Mouse (Mus musculus) kidney, embryonic 16.5 days (tissue): Measurements from ENCODE around the gene Tbx10. TPM values are rescaled to one million over a fixed set of nuclear protein-coding genes. Genes with fewer than 3 reads are reported as not detected.

Experiments
- ATAC-seq: fragments of 200-750 bp; cut with Nextera tagmentation; 2 replicates; pipeline ENCODE4 v1.8.0; 2017; ENCODE audit warnings: moderate TSS enrichment; ENCODE audit not compliant: low FRiP score, low TSS enrichment
- H3K27ac ChIP-seq: fragments of 300-500 bp; sonication (generic); 2 replicates; pipeline ENCODE4 v1.5.1; 2014; ENCODE audit warnings: low read length
- H3K27me3 ChIP-seq: fragments of 300-500 bp; sonication (generic); 2 replicates; pipeline ENCODE4 v1.6.1; 2014; ENCODE audit warnings: low read length, control low read depth, mixed read lengths; ENCODE audit not compliant: insufficient read depth
- H3K36me3 ChIP-seq: fragments of 300-500 bp; sonication (generic); 2 replicates; pipeline ENCODE4 v1.6.1; 2014; ENCODE audit warnings: low read length, control low read depth, mixed read lengths; ENCODE audit not compliant: insufficient read depth
- H3K4me1 ChIP-seq: fragments of 300-500 bp; sonication (generic); 2 replicates; pipeline ENCODE4 v1.6.1; 2014; ENCODE audit warnings: low read length, control low read depth, mixed read lengths; ENCODE audit not compliant: insufficient read depth
- H3K4me2 ChIP-seq: fragments of 300-500 bp; sonication (generic); replicated peaks from 2 replicates; pipeline ENCODE4 v1.6.1; 2014; ENCODE audit warnings: low read depth, low read length
- H3K4me3 ChIP-seq: fragments of 300-500 bp; sonication (generic); 2 replicates; pipeline ENCODE4 v1.5.1; 2014; ENCODE audit warnings: mild to moderate bottlenecking, low read length
- H3K9ac ChIP-seq: fragments of 300-500 bp; sonication (generic); replicated peaks from 2 replicates; pipeline ENCODE4 v1.6.1; 2014; ENCODE audit warnings: low read length
- H3K9me3 ChIP-seq: fragments of 300-500 bp; sonication (generic); 2 replicates; pipeline ENCODE4 v1.6.1; 2016; ENCODE audit warnings: low read length, control low read depth
- WGBS: fragments of 180-500 bp; shearing (Covaris S2); extraction: QIAGEN DNeasy Blood & Tissue Kit; methylation state at CpG from one replicate; pipeline ENCODE4 v1.1.7; 2014; 5-methylcytosine and 5-hydroxymethylcytosine counted together
- polyA plus RNA-seq: library from polyadenylated mRNA; unstranded; fragments of >200 nt; fragmentation: Nextera tagmentation; extraction: Ambion mirVana; gene quantifications from 2 replicates; pipeline ENCODE4 v1.2.1, GENCODE M21; 2015

The Tbx10 gene
- polyA plus RNA-seq: 1.5 TPM in 2 replicates

- 0 out of 2 replicates have a peak, but pooled peaks cover 3% of the 10 kb centered on the region for H3K36me3 ChIP-seq
- no peak within 1 kb of the TSS for H3K4me3 ChIP-seq
- H3K9me3 ChIP-seq: no peaks in the 10 kb centered on the region
- no peak within 1 kb of the TSS for H3K27ac ChIP-seq
- H3K4me1 ChIP-seq: peaks cover 27% of the 10 kb centered on the region
- 54% methylated on average over 5 of the region's 5 CpGs for WGBS
- no peak for ATAC-seq
- no peak within 1 kb of the TSS for H3K4me2 ChIP-seq
- no peak within 1 kb of the TSS for H3K9ac ChIP-seq
- H3K27me3 ChIP-seq: no peaks in the 10 kb centered on the region
Observed at GRCm38 (mm10) chr19:3992416-3992815, at the start of gene Tbx10. TSS of gene Tbx10 (plus strand) at chr19:3992752.

GRCm38 (mm10) chr19:3942986-3943735 lies 49.4 kb upstream of the Tbx10 start:
- peaks cover 6% of the 10 kb centered on the region for H3K4me1 ChIP-seq
- no peak overlapping the region for H3K9ac ChIP-seq
- H3K27me3 ChIP-seq: no peaks in the 10 kb centered on the region
- H3K4me3 ChIP-seq: no peak overlapping the region
- peak overlapping the region; percentile 36 for H3K4me2 ChIP-seq
- no peak for ATAC-seq
- H3K36me3 ChIP-seq: no peaks in the 10 kb centered on the region
- no peaks in the 10 kb centered on the region for H3K9me3 ChIP-seq
- WGBS: 22% methylated on average over 27 of the region's 27 CpGs
- H3K27ac ChIP-seq: no peak overlapping the region

GRCm38 (mm10) chr19:3945872-3946564 lies 46.5 kb upstream of the Tbx10 start:
- Histone ChIP-seq H3K36me3 (no peaks in the 10 kb centered on the region), H3K4me3 (no peak overlapping the region), H3K27ac (no peak overlapping the region), H3K27me3 (no peaks in the 10 kb centered on the region), H3K4me2 (no peak overlapping the region), H3K9me3 (no peaks in the 10 kb centered on the region), H3K9ac (no peak overlapping the region), H3K4me1 (peaks cover 6% of the 10 kb centered on the region)
- ATAC-seq: no peak
- 31% methylated on average over 10 of the region's 10 CpGs for WGBS

- H3K4me2 ChIP-seq: no peak overlapping the region
- peaks cover 6% of the 10 kb centered on the region for H3K4me1 ChIP-seq
- H3K9me3 ChIP-seq: no peaks in the 10 kb centered on the region
- no peaks in the 10 kb centered on the region for H3K27me3 ChIP-seq
- no peak overlapping the region for H3K27ac ChIP-seq
- WGBS: 15% methylated on average over 2 of the region's 2 CpGs
- H3K9ac ChIP-seq: no peak overlapping the region
- no peak overlapping the region for H3K4me3 ChIP-seq
- H3K36me3 ChIP-seq: no peaks in the 10 kb centered on the region
- peak; percentile 72; the same call in 1 of the 2 replicates for ATAC-seq
Observed at GRCm38 (mm10) chr19:3946715-3947114, 45.8 kb upstream of the Tbx10 start.

- Histone ChIP-seq H3K27ac (no peak overlapping the region), H3K27me3 (no peaks in the 10 kb centered on the region), H3K4me3 (no peak overlapping the region), H3K9ac (no peak overlapping the region), H3K36me3 (no peaks in the 10 kb centered on the region), H3K4me1 (peaks cover 6% of the 10 kb centered on the region), H3K4me2 (no peak overlapping the region), H3K9me3 (no peaks in the 10 kb centered on the region)
- ATAC-seq: no peak
- WGBS: 85% methylated on average over 3 of the region's 3 CpGs
Observed at GRCm38 (mm10) chr19:3947813-3948212, 44.7 kb upstream of the Tbx10 start.

GRCm38 (mm10) chr19:3948546-3948945 lies 44.0 kb upstream of the Tbx10 start:
- H3K9ac ChIP-seq: no peak overlapping the region
- 68% methylated on average over 14 of the region's 14 CpGs for WGBS
- peaks cover 4% of the 10 kb centered on the region; the same call in 1 of the 2 replicates for H3K4me1 ChIP-seq
- no peaks in the 10 kb centered on the region for H3K36me3 ChIP-seq
- H3K4me3 ChIP-seq: no peak overlapping the region
- no peaks in the 10 kb centered on the region for H3K27me3 ChIP-seq
- H3K9me3 ChIP-seq: no peaks in the 10 kb centered on the region
- ATAC-seq: no peak
- no peak overlapping the region for H3K4me2 ChIP-seq
- no peak overlapping the region for H3K27ac ChIP-seq

GRCm38 (mm10) chr19:3950331-3950730 lies 42.2 kb upstream of the Tbx10 start:
- Histone ChIP-seq H3K27me3 (no peaks in the 10 kb centered on the region), H3K4me1 (peaks cover 11% of the 10 kb centered on the region; the same call in 1 of the 2 replicates), H3K27ac (no peak overlapping the region), H3K9me3 (no peaks in the 10 kb centered on the region), H3K9ac (no peak overlapping the region), H3K4me3 (no peak overlapping the region), H3K36me3 (no peaks in the 10 kb centered on the region), H3K4me2 (no peak overlapping the region)
- WGBS: 67% methylated on average over 3 of the region's 3 CpGs
- ATAC-seq: no peak

GRCm38 (mm10) chr19:3951461-3951860 lies 41.1 kb upstream of the Tbx10 start:
- H3K36me3 ChIP-seq: no peaks in the 10 kb centered on the region
- H3K4me1 ChIP-seq: peaks cover 8% of the 10 kb centered on the region; the same call in 1 of the 2 replicates
- ATAC-seq: no peak
- H3K27ac ChIP-seq: no peak overlapping the region
- H3K27me3 ChIP-seq: no peaks in the 10 kb centered on the region
- no peak overlapping the region for H3K9ac ChIP-seq
- no peak overlapping the region for H3K4me3 ChIP-seq
- no peaks in the 10 kb centered on the region for H3K9me3 ChIP-seq
- no peak overlapping the region for H3K4me2 ChIP-seq

- Histone ChIP-seq H3K27ac (no peak overlapping the region), H3K4me1 (peaks cover 10% of the 10 kb centered on the region; the same call in 1 of the 2 replicates), H3K27me3 (no peaks in the 10 kb centered on the region), H3K9me3 (no peaks in the 10 kb centered on the region), H3K36me3 (no peaks in the 10 kb centered on the region), H3K4me3 (no peak overlapping the region), H3K4me2 (no peak overlapping the region), H3K9ac (no peak overlapping the region)
- no peak for ATAC-seq
- WGBS: 66% methylated on average over 1 of the region's 1 CpGs
Observed at GRCm38 (mm10) chr19:3952099-3952498, 40.5 kb upstream of the Tbx10 start.

DNA sequence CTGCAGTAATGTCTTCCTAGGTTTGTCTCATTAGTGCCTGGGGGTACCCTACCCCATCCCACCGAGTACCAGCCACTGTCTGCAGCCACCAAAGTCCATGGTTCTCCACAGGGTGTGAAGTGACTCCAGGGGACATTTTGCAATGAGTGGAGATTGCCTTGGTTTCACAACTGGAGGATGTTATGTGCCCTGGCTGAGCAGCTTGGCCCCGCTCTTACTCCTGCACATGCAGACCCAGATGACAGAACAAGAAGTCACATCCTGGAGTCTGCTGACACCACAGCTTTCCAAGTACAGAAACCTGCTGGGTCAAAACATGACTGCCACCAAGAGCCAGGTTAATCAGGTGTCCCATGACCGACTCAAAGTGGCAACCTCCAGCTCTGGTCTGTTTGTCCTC lies 37.5 kb upstream of the Tbx10 start:
- H3K4me1 ChIP-seq: peaks cover 10% of the 10 kb centered on the region; the same call in 1 of the 2 replicates
- no peaks in the 10 kb centered on the region for H3K9me3 ChIP-seq
- H3K27ac ChIP-seq: no peak overlapping the region
- no peak overlapping the region for H3K4me3 ChIP-seq
- H3K36me3 ChIP-seq: no peaks in the 10 kb centered on the region
- H3K27me3 ChIP-seq: no peaks in the 10 kb centered on the region
- no peak overlapping the region for H3K9ac ChIP-seq
- 59% methylated on average over 3 of the region's 3 CpGs for WGBS
- no peak for ATAC-seq
- H3K4me2 ChIP-seq: no peak overlapping the region
